Mouse (Mus musculus) CH12.LX (cell line): ENCODE data around the gene Itprid1. TPM values are rescaled to one million over a fixed set of nuclear protein-coding genes. Genes with fewer than 3 reads are reported as not detected.

Experiments used
- DNase-seq: peaks from one replicate; pipeline ENCODE4 v3.0.0-alpha.2; 2013; ENCODE audit errors: extremely low read depth
- H3K27ac ChIP-seq: 2 replicates; pipeline ENCODE4 v1.5.1; 2012; ENCODE audit warnings: low read depth, mild to moderate bottlenecking, control low read depth, moderate library complexity; ENCODE audit not compliant: insufficient read depth
- H3K27me3 ChIP-seq: replicated peaks from 2 replicates; pipeline ENCODE3; 2012; ENCODE audit warnings: inconsistent platforms
- H3K36me3 ChIP-seq, 2 experiments: replicated peaks in 1 of 2; 2 replicates each; pipeline versions ENCODE3 to v1.6.1; 2012; ENCODE audit warnings: inconsistent platforms in 1 of 2, low read length in 1 of 2, mild to moderate bottlenecking in 1 of 2, mixed read lengths in 1 of 2, moderate library complexity in 1 of 2; ENCODE audit not compliant: control insufficient read depth in 1 of 2, insufficient read depth in 1 of 2
- H3K4me1 ChIP-seq, 2 experiments: 2 replicates each; pipeline ENCODE4 v1.6.1; 2012; ENCODE audit warnings: inconsistent platforms in 1 of 2, moderate library complexity in 1 of 2; ENCODE audit not compliant: insufficient read depth in 2 of 2, control insufficient read depth in 1 of 2
- H3K4me2 ChIP-seq: 2 replicates; pipeline ENCODE4 v1.6.1; 2012; ENCODE audit warnings: low read depth, mild to moderate bottlenecking, control low read depth; ENCODE audit not compliant: poor library complexity, insufficient read depth, severe bottlenecking
- H3K4me3 ChIP-seq, 3 experiments: fragments of 150-350 bp in 1 of 3; sonication (generic) in 1 of 3; replicated peaks in 1 of 3; 2 replicates each; pipeline versions ENCODE3 to v1.5.1; 2011 to 2012; ENCODE audit warnings: low read depth in 2 of 3, low read length in 2 of 3, mild to moderate bottlenecking in 2 of 3, moderate library complexity in 2 of 3, control low read depth in 1 of 3, improper control_type of control experiment in 1 of 3, inconsistent platforms in 1 of 3, mixed read lengths in 1 of 3; ENCODE audit not compliant: poor library complexity in 1 of 3
- H3K79me2 ChIP-seq: replicated peaks from 2 replicates; pipeline ENCODE4 v1.6.1; 2012; ENCODE audit warnings: mild to moderate bottlenecking, moderate library complexity; ENCODE audit not compliant: control insufficient read depth, poor library complexity, insufficient read depth, severe bottlenecking; ENCODE audit errors: extremely low read depth
- H3K9ac ChIP-seq: 2 replicates; pipeline ENCODE4 v1.6.1; 2012; ENCODE audit warnings: low read depth, mild to moderate bottlenecking, control low read depth, moderate library complexity; ENCODE audit not compliant: insufficient read depth
- H3K9me3 ChIP-seq: replicated peaks from 2 replicates; pipeline ENCODE3; 2012; ENCODE audit warnings: low read length, inconsistent platforms, mixed read lengths
- BHLHE40 ChIP-seq: IDR thresholded peaks from 2 replicates; pipeline ENCODE4 v1.6.1; 2011; ENCODE audit warnings: mild to moderate bottlenecking, low read depth, low read length, improper control_type of control experiment
- CHD1 ChIP-seq: IDR thresholded peaks from 2 replicates; pipeline ENCODE4 v1.6.1; 2012; ENCODE audit warnings: low read depth, low read length, improper control_type of control experiment, inconsistent platforms
- CTCF ChIP-seq, 2 experiments: IDR thresholded peaks in 1 of 2; conservative IDR thresholded peaks in 1 of 2; 2 replicates each; pipeline ENCODE4 v1.5.1; 2011 to 2012; ENCODE audit warnings: low read depth in 2 of 2, low read length in 2 of 2, improper control_type of control experiment in 1 of 2, inconsistent platforms in 1 of 2, mild to moderate bottlenecking in 1 of 2, moderate library complexity in 1 of 2
- ELF1 ChIP-seq: IDR thresholded peaks from 2 replicates; pipeline ENCODE4 v1.6.1; 2014; ENCODE audit warnings: low read depth, mild to moderate bottlenecking, inconsistent platforms, low read length, improper control_type of control experiment
- EP300 ChIP-seq: IDR thresholded peaks from 2 replicates; pipeline ENCODE4 v1.6.1; 2011; ENCODE audit warnings: low read length, improper control_type of control experiment
- ETS1 ChIP-seq: conservative IDR thresholded peaks from 2 replicates; pipeline ENCODE4 v1.6.1; 2012; ENCODE audit warnings: low read depth, mild to moderate bottlenecking, inconsistent platforms, low read length, improper control_type of control experiment, moderate library complexity
- GABPA ChIP-seq: IDR thresholded peaks from 2 replicates; pipeline ENCODE4 v1.6.1; 2012; ENCODE audit warnings: low read depth, low read length, improper control_type of control experiment, inconsistent platforms; ENCODE audit not compliant: insufficient replicate concordance
- HCFC1 ChIP-seq: IDR thresholded peaks from 2 replicates; pipeline ENCODE4 v1.6.1; 2012; ENCODE audit warnings: low read depth, mild to moderate bottlenecking, inconsistent platforms, low read length, improper control_type of control experiment
- IRF4 ChIP-seq: IDR thresholded peaks from 2 replicates; pipeline ENCODE4 v1.6.1; 2014; ENCODE audit warnings: low read depth, mild to moderate bottlenecking, inconsistent platforms, low read length, improper control_type of control experiment
- JUN ChIP-seq: IDR thresholded peaks from 2 replicates; pipeline ENCODE4 v1.6.1; 2011; ENCODE audit warnings: low read depth, mild to moderate bottlenecking, low read length, improper control_type of control experiment, moderate library complexity; ENCODE audit not compliant: insufficient read depth
- KAT2A ChIP-seq: IDR thresholded peaks from 2 replicates; pipeline ENCODE4 v1.6.1; 2012; ENCODE audit warnings: low read length, improper control_type of control experiment, inconsistent platforms; ENCODE audit not compliant: insufficient replicate concordance
- MAFK ChIP-seq: IDR thresholded peaks from 2 replicates; pipeline ENCODE4 v1.6.1; 2011; ENCODE audit warnings: low read length, improper control_type of control experiment; ENCODE audit not compliant: insufficient replicate concordance
- MAZ ChIP-seq: IDR thresholded peaks from 2 replicates; pipeline ENCODE4 v1.6.1; 2012; ENCODE audit warnings: low read depth, mild to moderate bottlenecking, inconsistent platforms, low read length, improper control_type of control experiment, moderate library complexity
- MXI1 ChIP-seq: IDR thresholded peaks from 2 replicates; pipeline ENCODE4 v1.6.1; 2011; ENCODE audit warnings: mild to moderate bottlenecking, low read depth, low read length, improper control_type of control experiment
- NELFE ChIP-seq: IDR thresholded peaks from 2 replicates; pipeline ENCODE4 v1.6.1; 2011; ENCODE audit warnings: low read depth, low read length, improper control_type of control experiment
- NRF1 ChIP-seq: IDR thresholded peaks from 2 replicates; pipeline ENCODE4 v1.6.1; 2014; ENCODE audit warnings: low read depth, mild to moderate bottlenecking, inconsistent platforms, low read length, improper control_type of control experiment, moderate library complexity
- PAX5 ChIP-seq: IDR thresholded peaks from 2 replicates; pipeline ENCODE4 v1.6.1; 2012; ENCODE audit warnings: low read length, inconsistent platforms, mixed read lengths
- POLR2AphosphoS2 ChIP-seq: IDR thresholded peaks from 2 replicates; pipeline ENCODE4 v1.6.1; 2011; ENCODE audit warnings: low read depth, low read length, improper control_type of control experiment
- RAD21 ChIP-seq: IDR thresholded peaks from 2 replicates; pipeline ENCODE4 v1.6.1; 2011; ENCODE audit warnings: low read depth, mild to moderate bottlenecking, low read length, improper control_type of control experiment, moderate library complexity
- SIN3A ChIP-seq: IDR thresholded peaks from 2 replicates; pipeline ENCODE4 v1.6.1; 2012; ENCODE audit warnings: low read length, improper control_type of control experiment, inconsistent platforms
- TBP ChIP-seq: conservative IDR thresholded peaks from 2 replicates; pipeline ENCODE4 v1.6.1; 2011; ENCODE audit warnings: low read depth, low read length, improper control_type of control experiment
- USF1 ChIP-seq: IDR thresholded peaks from 2 replicates; pipeline ENCODE4 v1.6.1; 2014; ENCODE audit warnings: low read depth, mild to moderate bottlenecking, inconsistent platforms, low read length, improper control_type of control experiment
- ZC3H11A ChIP-seq: IDR thresholded peaks from 2 replicates; pipeline ENCODE4 v1.6.1; 2012; ENCODE audit warnings: low read depth, mild to moderate bottlenecking, inconsistent platforms, low read length, improper control_type of control experiment
- ZMIZ1 ChIP-seq: IDR thresholded peaks from 2 replicates; pipeline ENCODE4 v1.6.1; 2012; ENCODE audit warnings: low read depth, mild to moderate bottlenecking, inconsistent platforms, low read length, improper control_type of control experiment
- ZNF384 ChIP-seq: IDR thresholded peaks from 2 replicates; pipeline ENCODE4 v1.6.1; 2012; ENCODE audit warnings: low read depth, low read length, improper control_type of control experiment, inconsistent platforms
- dilution Hi-C: fragments of 300-500 bp; cut with MboI; formaldehyde crosslinking; loops from 2 replicates; pipeline ENCODE4 v1.14.3; 2020; ENCODE audit warnings: low sequenced_read_pairs; ENCODE audit not compliant: extremely low pct_unique_long_range_greater_than_20kb, extremely low pct_ligation_motif_present
- in situ Hi-C: fragments of 300-500 bp; cut with MboI; formaldehyde crosslinking; loops from 3 replicates; pipeline ENCODE4 v1.14.3; 2019; ENCODE audit warnings: low sequenced_read_pairs, low pct_ligation_motif_present, low pct_unique_long_range_greater_than_20kb, mixed read lengths
- polyA plus RNA-seq: library from polyadenylated mRNA; unstranded; fragments of >175 nt; gene quantifications from 2 replicates; pipeline ENCODE4 v1.2.1, GENCODE M21; 2012; ENCODE audit warnings: low read depth; ENCODE audit not compliant: insufficient read length
- total RNA-seq, 2 experiments: library from RNA; depleted of rRNA; stranded (reverse); fragments of 300-350 nt in 1 of 2; fragments of >200 nt in 1 of 2; gene quantifications; 2 replicates each; pipeline ENCODE4 v1.2.3; 2012 to 2014

Itprid1 gene
- total and polyA plus RNA-seq, 3 experiments = 0.11 TPM; not detected in 1

DNA sequence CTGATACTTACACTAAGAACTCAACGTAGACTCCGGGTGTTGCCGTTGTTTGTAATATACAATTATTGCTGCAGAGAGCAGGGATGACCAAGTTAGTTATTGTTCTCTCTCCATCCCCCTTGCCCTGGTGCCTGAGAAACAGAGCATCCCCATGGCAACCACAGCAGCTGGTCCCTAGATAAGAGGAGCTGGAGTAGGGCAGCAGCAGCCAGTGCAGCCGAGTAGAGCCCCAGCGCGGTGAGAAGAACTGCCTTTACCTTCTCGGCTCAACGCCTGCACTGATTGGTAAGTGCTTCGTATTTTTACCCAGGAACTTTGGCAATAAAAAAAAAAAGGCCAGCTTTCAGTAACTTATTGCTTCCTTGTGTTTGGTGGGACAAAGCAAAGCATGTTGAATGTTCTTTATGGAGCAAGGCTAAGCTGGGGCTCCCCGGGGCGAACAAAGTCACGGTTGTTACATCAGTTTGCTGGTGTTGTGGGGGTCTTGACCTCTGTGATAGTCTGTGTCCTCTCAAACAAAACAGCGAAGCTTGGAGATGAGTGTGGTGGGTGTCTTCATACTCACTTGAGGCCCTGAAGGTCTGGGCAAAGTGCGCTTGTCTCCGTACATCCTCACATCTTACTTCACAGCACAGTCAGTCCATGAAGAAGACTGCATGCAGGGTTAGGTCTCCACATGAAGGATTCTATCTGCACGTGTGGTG lies 180.7 kb downstream of the Itprid1 start, which contains the start of gene Ppp1r17:
Ppp1r17 (plus strand) TSS at position 207 of the 704 bp plus-strand sequence.
- no peaks in the 10 kb centered on the region for H3K27me3 ChIP-seq
- H3K4me1 ChIP-seq = no peaks in the 10 kb centered on the region
- no peak within 1 kb of the TSS for H3K4me3 ChIP-seq
- H3K9me3 ChIP-seq = no peaks in the 10 kb centered on the region
- TF ChIP-seq BHLHE40 (no peak), ELF1 (no peak), CTCF (conservative IDR thresholded peaks at IDR 0.05 in 1 of 2, IDR thresholded peaks at IDR 0.05 in 1 of 2; ENCODE audit: low read depth in 2 of 2, low read length in 2 of 2) (no peak), ETS1 (no peak), GABPA (no peak), NRF1 (no peak), CHD1 (no peak)
- in situ Hi-C loops (no loop called here), dilution Hi-C loops (no loop called here)
- no peaks in the 10 kb centered on the region for H3K79me2 ChIP-seq
- H3K36me3 ChIP-seq = no peaks in the 10 kb centered on the region
- no peak within 1 kb of the TSS for H3K27ac ChIP-seq
- no peak within 1 kb of the TSS for H3K9ac ChIP-seq
- DNase-seq = no peak
- H3K4me2 ChIP-seq = no peak within 1 kb of the TSS

DNA sequence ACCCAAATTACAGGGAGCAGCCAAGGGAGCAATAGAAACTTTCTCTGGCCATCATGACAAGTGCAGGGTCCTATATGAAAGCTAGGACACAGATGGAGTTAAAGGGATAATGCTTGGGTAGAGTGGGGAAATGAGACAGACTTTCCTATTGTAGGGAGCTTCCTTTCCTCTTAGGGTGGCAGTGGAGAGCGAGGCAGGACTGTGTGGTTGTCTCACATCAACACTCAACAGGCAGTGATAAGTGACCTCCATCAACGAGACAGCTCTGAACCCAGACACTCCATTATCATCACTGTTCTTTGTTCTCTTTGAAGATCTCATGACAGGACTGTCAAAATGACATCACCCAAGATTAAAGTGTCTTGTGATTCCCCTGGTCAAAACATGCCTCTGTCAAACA lies 182.9 kb downstream of the Itprid1 start:
- Histone ChIP-seq H3K27ac (no peak overlapping the region), H3K27me3 (no peaks in the 10 kb centered on the region), H3K4me1 (no peaks in the 10 kb centered on the region), H3K4me3 (no peak overlapping the region), H3K79me2 (no peaks in the 10 kb centered on the region), H3K9me3 (no peaks in the 10 kb centered on the region), H3K9ac (no peak overlapping the region), H3K36me3 (no peaks in the 10 kb centered on the region), H3K4me2 (no peak overlapping the region)
- DNase-seq = no peak
- dilution Hi-C loops (no loop called here), in situ Hi-C loops (no loop called here)
- TF ChIP-seq POLR2AphosphoS2 = no peak
- TF ChIP-seq MXI1 = no peak
- TF ChIP-seq ZNF384 = no peak
- no peak for TF ChIP-seq USF1
- no peak for TF ChIP-seq KAT2A
- TF ChIP-seq MAZ = no peak
- TF ChIP-seq NELFE = no peak
- no peak for TF ChIP-seq RAD21
- TF ChIP-seq ZC3H11A = no peak
- TF ChIP-seq JUN = no peak
- no peak for TF ChIP-seq HCFC1
- no peak for TF ChIP-seq MAFK
- no peak for TF ChIP-seq ETS1
- no peak for TF ChIP-seq EP300
- TF ChIP-seq PAX5 = no peak
- TF ChIP-seq ZMIZ1 = no peak
- no peak for TF ChIP-seq SIN3A
- TF ChIP-seq IRF4 = no peak
- no peak for TF ChIP-seq ELF1
- no peak for TF ChIP-seq TBP
